Mouse (Mus musculus): ENCODE results near the gene Zfp827. TPM values are rescaled to one million over a fixed set of nuclear protein-coding genes. Genes with fewer than 3 reads are reported as not detected.

Gene Zfp827
- total RNA-seq, 2 experiments from 2014 or later, result 13.2 to 13.6 TPM

DNA sequence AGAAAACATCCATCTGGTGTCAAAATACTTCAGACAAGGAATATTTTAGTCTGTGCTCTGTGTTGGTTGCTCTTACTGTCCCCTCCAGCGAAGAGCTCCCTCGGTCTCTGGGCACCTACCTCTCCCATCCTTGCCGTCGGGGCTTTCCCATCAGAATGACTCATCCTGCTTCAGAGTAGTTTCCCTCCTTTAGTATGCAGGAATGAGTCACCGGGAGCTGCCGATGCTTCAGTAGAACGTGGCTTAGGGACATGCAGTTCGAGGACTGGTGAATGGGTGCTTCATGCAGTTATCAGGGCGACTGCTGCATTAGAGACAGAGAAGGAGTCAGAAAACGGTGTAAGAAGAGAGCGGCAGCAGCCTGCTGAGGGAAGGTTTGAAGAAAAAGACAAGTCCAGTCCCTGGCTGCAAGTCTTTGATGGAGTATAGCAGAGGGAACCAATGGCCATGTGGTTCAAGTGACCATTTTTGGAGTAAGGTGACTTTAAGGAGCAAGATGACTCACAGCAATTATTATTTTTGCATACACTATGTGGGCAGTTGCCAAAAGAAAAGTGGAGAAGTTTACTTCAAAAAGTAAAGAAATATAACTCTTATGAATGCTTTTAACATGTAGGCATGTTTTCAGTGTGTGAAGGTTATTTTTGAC, 122.4 kb downstream of the Zfp827 start:
- intact Hi-C loops (cut with DNase I), result no loop called here
- DNase-seq (ENCODE audit: low spot score), result no peak

- intact Hi-C loops (cut with DNase I), result no loop called here
- no peak for DNase-seq (ENCODE audit: low spot score)
Observed at GRCm38 (mm10) chr8:79151644-79152043, 123.4 kb downstream of the Zfp827 start.

GRCm38 (mm10) chr8:79153201-79153600, 125.0 kb downstream of the Zfp827 start:
- no peak for DNase-seq (ENCODE audit: low spot score)
- intact Hi-C loops (cut with DNase I), result no loop called here

- no peak for DNase-seq (ENCODE audit: low spot score)
- intact Hi-C loops (cut with DNase I), result no loop called here
Observed at GRCm38 (mm10) chr8:79153637-79154036, 125.4 kb downstream of the Zfp827 start.

DNA sequence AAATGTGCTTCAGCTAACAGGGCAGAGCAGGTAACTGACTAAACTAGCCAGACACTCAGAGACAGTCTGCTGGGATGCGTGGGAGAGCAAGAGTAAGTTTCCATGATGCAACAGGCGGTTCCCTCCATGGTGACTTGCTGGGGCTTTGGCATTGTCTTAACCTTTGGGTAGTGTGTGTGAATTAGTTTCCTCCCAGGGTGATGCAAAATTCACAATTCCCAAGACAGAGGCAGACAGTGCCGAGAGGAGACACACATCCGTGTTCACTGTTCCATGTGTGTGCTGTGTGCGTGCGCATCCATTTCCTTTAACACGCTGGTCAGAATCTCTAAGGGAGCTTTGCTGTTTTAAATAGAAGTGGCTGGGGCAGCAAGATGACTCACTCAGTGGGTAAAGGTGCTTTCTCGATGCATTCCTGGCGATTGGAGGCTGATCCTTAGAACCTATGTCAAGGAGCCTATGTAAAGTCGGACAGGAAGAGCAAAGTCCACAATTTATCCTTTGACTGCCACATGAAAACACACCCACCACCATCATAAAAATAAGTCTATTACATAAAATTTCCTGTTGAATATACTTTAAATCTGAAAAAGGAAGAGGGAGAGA, 127.4 kb downstream of the Zfp827 start:
- intact Hi-C loops (cut with DNase I), result no loop called here
- no peak for DNase-seq (ENCODE audit: low spot score)

GRCm38 (mm10) chr8:79157366-79157765, 129.1 kb downstream of the Zfp827 start:
- intact Hi-C loops (cut with DNase I), result no loop called here
- no peak for DNase-seq (ENCODE audit: low spot score)

GRCm38 (mm10) chr8:79158357-79158756, 130.1 kb downstream of the Zfp827 start:
- intact Hi-C loops (cut with DNase I), result no loop called here
- no peak for DNase-seq (ENCODE audit: low spot score)

- DNase-seq (ENCODE audit: low spot score), result no peak
- intact Hi-C loops (cut with DNase I), result no loop called here
Observed at GRCm38 (mm10) chr8:79159397-79159796, 131.2 kb downstream of the Zfp827 start.

DNA sequence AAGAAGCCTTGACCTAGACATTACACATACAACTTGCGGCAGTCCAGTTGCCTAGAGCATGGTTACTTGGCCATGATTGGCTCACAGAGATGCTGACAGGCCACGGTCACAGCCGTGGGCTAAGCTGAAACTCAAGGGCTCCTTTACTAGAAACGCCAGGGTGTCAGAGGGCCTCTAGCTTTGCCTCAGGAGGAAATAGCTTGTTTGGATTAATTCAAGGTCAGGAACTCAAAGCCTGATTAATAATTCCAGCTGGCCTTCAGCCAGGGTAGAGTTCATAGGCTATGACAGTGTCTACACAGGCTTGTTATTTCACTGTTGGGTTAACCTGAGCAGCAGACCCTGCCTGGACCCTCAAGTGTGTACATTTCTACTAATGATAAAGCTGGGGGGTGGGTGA, 132.1 kb downstream of the Zfp827 start:
- intact Hi-C loops (cut with DNase I), result no loop called here
- DNase-seq (ENCODE audit: low spot score), result no peak

- no peak for DNase-seq (ENCODE audit: low spot score)
- intact Hi-C loops (cut with DNase I), result no loop called here
Observed at GRCm38 (mm10) chr8:79161172-79161778, 133.0 kb downstream of the Zfp827 start.

- peak; percentile 23 for DNase-seq (ENCODE audit: low spot score)
- intact Hi-C loops (cut with DNase I), result no loop called here
Observed at GRCm38 (mm10) chr8:79162533-79163308, 134.5 kb downstream of the Zfp827 start.

GRCm38 (mm10) chr8:79164336-79164735, 136.1 kb downstream of the Zfp827 start:
- intact Hi-C loops (cut with DNase I), result no loop called here
- no peak for DNase-seq (ENCODE audit: low spot score)

DNA sequence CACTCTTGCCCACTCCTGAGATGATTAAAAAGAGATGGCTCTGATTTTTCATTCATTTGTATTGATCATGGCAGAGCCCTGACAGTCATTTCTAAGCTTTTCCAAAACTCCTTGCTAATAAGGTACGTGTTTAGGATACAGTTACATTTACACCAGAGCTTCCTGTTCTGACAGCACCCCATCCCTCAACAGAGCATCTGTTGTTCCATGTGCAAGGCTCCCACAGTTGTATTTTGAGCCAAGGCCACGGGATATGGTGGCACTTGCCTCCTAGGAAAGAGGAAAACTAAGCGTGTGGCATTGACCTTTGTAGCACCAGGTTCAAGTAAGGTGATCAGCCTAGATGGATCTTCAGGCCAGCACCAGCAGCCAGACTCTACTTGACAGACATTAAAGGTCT, 137.0 kb downstream of the Zfp827 start:
- DNase-seq (ENCODE audit: low spot score), result no peak
- intact Hi-C loops (cut with DNase I), result no loop called here

- intact Hi-C loops (cut with DNase I), result no loop called here
- no peak for DNase-seq (ENCODE audit: low spot score)
Observed at GRCm38 (mm10) chr8:79173606-79174005, 145.4 kb downstream of the Zfp827 start.

GRCm38 (mm10) chr8:79175991-79176390, 147.8 kb downstream of the Zfp827 start:
- intact Hi-C loops (cut with DNase I), result no loop called here
- no peak for DNase-seq (ENCODE audit: low spot score)

DNA sequence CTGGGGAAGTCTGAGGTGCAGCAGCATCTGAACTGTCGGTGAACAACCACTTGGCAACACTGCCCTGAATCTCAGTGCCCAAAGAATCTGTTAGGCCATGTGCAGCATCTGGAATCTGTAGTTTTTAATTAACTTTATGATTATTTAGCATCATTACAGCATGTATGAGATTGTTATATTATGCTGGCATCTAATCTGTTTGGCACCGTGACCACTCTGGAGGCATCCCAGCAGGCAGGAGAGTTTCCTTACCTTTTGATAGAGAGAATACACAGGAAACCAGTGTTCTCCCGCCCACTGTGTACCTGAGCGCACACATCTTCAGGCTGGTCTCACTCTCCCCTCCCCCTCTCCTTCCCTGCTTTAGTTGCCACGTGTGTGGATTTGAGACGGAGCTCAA, 151.4 kb downstream of the Zfp827 start:
- intact Hi-C loops (cut with DNase I), result no loop called here
- DNase-seq (ENCODE audit: low spot score), result no peak

DNA sequence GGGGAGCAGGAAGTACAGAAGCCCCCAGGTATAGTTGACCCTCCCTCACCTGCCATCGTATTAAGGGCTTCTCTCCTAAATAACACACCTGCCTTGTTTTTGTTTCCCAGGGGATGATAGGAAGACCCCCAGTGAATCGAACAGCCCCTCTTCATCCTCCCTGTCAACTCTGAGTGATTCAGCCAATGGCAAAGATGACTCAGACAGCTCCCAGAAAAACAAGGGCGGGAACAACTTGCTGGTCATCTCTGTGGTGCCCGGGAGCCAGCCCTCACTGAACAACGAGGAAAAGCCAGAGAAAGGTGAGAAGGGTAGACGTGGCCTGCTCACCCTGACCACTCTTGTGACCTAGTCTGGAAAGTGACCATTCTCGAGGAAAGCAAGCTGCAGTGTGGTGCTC, 157.3 kb downstream of the Zfp827 start:
- DNase-seq (ENCODE audit: low spot score), result no peak
- intact Hi-C loops (cut with DNase I), result no loop called here

DNA sequence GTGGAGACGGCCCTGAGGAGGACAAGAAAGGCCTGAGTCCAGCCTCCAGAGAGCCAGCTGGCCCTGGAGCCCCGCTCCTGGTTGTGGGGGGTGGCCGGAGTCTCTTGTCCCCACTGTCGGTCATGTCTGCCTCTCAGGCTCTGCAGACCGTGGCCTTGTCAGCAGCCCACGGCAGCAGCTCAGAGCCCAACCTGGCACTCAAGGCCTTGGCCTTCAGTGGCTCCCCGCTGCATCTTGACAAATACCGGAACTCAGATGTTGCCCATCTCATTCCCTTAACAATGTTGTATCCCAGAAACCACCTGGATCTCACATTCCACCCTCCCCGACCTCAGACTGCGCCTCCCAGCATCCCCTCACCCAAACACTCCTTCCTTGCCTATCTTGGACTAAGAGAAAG, 161.8 kb downstream of the Zfp827 start:
- DNase-seq (ENCODE audit: low spot score), result no peak
- intact Hi-C loops (cut with DNase I), result no loop called here

GRCm38 (mm10) chr8:79196481-79196880, 168.2 kb downstream of the Zfp827 start:
- DNase-seq (ENCODE audit: low spot score), result no peak
- intact Hi-C loops (cut with DNase I), result no loop called here

DNA sequence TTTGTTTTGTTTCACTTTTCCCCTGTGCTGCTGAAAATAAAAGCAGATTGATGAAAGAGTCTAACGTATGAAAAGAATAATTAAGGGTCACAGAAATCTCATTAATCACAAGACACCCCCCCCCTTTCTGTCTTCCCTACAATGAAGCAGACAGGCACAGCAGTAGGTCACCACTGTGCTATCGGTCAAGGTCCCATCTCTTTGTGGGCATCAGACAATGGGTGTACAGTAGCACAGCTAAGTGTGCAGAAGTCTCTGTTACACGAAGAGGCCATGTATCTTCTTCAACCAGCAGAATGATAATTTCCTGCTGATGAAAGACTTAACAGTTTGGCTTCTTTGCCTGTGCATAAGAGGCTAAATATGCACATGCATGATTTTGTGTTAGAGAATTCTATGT, 170.4 kb downstream of the Zfp827 start:
- intact Hi-C loops (cut with DNase I), result no loop called here
- DNase-seq (ENCODE audit: low spot score), result no peak
